Mouse (Mus musculus): ENCODE measurements at regions not wholly inside any gene's neighbourhood (a gene's known extent, or its start where the extent isn't known, plus 50 kb on each side); places are given as distances from the start of the nearest gene placed in this dataset.

- Histone ChIP-seq H3K27me3 (ENCODE audit: control insufficient read depth, insufficient read depth, low read length) (no peaks in the 10 kb centered on the region), H3K9ac (ENCODE audit: low read depth, low read length) (no peak overlapping the region), H3K4me3 (no peak overlapping the region), H3K4me1 (ENCODE audit: control insufficient read depth, insufficient read depth, low read length) (peaks cover 3% of the 10 kb centered on the region), H3K79me2 (replicated peaks; ENCODE audit: control insufficient read depth, insufficient read depth, low read length) (no peaks in the 10 kb centered on the region), H3K27ac (no peak overlapping the region), H3K36me3 (ENCODE audit: control insufficient read depth, insufficient read depth, low read length) (no peaks in the 10 kb centered on the region)
- no peak for DNase-seq
- intact Hi-C loops (cut with DNase I): no loop called here
- no peak for TF ChIP-seq POLR2A (IDR thresholded peaks at IDR 0.05; ENCODE audit: insufficient read depth, low read depth, low read length)
- TF ChIP-seq EP300 (IDR thresholded peaks at IDR 0.05; ENCODE audit: insufficient read depth, low read depth, low read length): no peak
- TF ChIP-seq CTCF (IDR thresholded peaks at IDR 0.05): no peak
- 55% methylated on average over 13 of the region's 13 CpGs for WGBS
Measured at GRCm38 (mm10) chr2:166237554-166238269, 82.2 kb upstream of the Sulf2 start.

GRCm38 (mm10) chr2:166236102-166236501, 80.6 kb upstream of the Sulf2 start:
- TF ChIP-seq EP300 (IDR thresholded peaks at IDR 0.05; ENCODE audit: insufficient read depth, low read depth, low read length) (no peak), POLR2A (IDR thresholded peaks at IDR 0.05; ENCODE audit: insufficient read depth, low read depth, low read length) (no peak), CTCF (IDR thresholded peaks at IDR 0.05) (no peak)
- no peak overlapping the region for H3K4me3 ChIP-seq
- H3K4me1 ChIP-seq (ENCODE audit: control insufficient read depth, insufficient read depth, low read length): peaks cover 3% of the 10 kb centered on the region
- intact Hi-C loops (cut with DNase I): no loop called here
- 88% methylated on average over 5 of the region's 5 CpGs for WGBS
- no peak for DNase-seq
- no peaks in the 10 kb centered on the region for H3K36me3 ChIP-seq (ENCODE audit: control insufficient read depth, insufficient read depth, low read length)
- H3K79me2 ChIP-seq (replicated peaks; ENCODE audit: control insufficient read depth, insufficient read depth, low read length): no peaks in the 10 kb centered on the region
- no peak overlapping the region for H3K27ac ChIP-seq
- no peak overlapping the region for H3K9ac ChIP-seq (ENCODE audit: low read depth, low read length)
- no peaks in the 10 kb centered on the region for H3K27me3 ChIP-seq (ENCODE audit: control insufficient read depth, insufficient read depth, low read length)

- Histone ChIP-seq H3K9ac (ENCODE audit: low read depth, low read length) (no peak overlapping the region), H3K27me3 (ENCODE audit: control insufficient read depth, insufficient read depth, low read length) (no peaks in the 10 kb centered on the region), H3K36me3 (ENCODE audit: control insufficient read depth, insufficient read depth, low read length) (no peaks in the 10 kb centered on the region), H3K4me3 (no peak overlapping the region), H3K4me1 (ENCODE audit: control insufficient read depth, insufficient read depth, low read length) (peaks cover 3% of the 10 kb centered on the region), H3K79me2 (replicated peaks; ENCODE audit: control insufficient read depth, insufficient read depth, low read length) (no peaks in the 10 kb centered on the region), H3K27ac (no peak overlapping the region)
- WGBS: 72% methylated on average over 7 of the region's 7 CpGs
- intact Hi-C loops (cut with DNase I): no loop called here
- DNase-seq: peak in 1 of 2 experiments; percentile 61
- TF ChIP-seq POLR2A (IDR thresholded peaks at IDR 0.05; ENCODE audit: insufficient read depth, low read depth, low read length) (no peak), CTCF (IDR thresholded peaks at IDR 0.05) (no peak), EP300 (IDR thresholded peaks at IDR 0.05; ENCODE audit: insufficient read depth, low read depth, low read length) (no peak)
Measured at GRCm38 (mm10) chr2:166234579-166235212, 79.2 kb upstream of the Sulf2 start.

- H3K27me3 ChIP-seq (ENCODE audit: control insufficient read depth, insufficient read depth, low read length): no peaks in the 10 kb centered on the region
- H3K4me1 ChIP-seq (ENCODE audit: control insufficient read depth, insufficient read depth, low read length): peaks cover 3% of the 10 kb centered on the region
- intact Hi-C loops (cut with DNase I): no loop called here
- H3K9ac ChIP-seq (ENCODE audit: low read depth, low read length): no peak overlapping the region
- DNase-seq: no peak
- no peak overlapping the region for H3K27ac ChIP-seq
- H3K4me3 ChIP-seq: no peak overlapping the region
- TF ChIP-seq EP300 (IDR thresholded peaks at IDR 0.05; ENCODE audit: insufficient read depth, low read depth, low read length): no peak
- TF ChIP-seq POLR2A (IDR thresholded peaks at IDR 0.05; ENCODE audit: insufficient read depth, low read depth, low read length): no peak
- no peak for TF ChIP-seq CTCF (IDR thresholded peaks at IDR 0.05)
- 76% methylated on average over 1 of the region's 1 CpGs for WGBS
- no peaks in the 10 kb centered on the region for H3K79me2 ChIP-seq (replicated peaks; ENCODE audit: control insufficient read depth, insufficient read depth, low read length)
- no peaks in the 10 kb centered on the region for H3K36me3 ChIP-seq (ENCODE audit: control insufficient read depth, insufficient read depth, low read length)
Measured at GRCm38 (mm10) chr2:166233246-166233645, 77.8 kb upstream of the Sulf2 start.

- intact Hi-C loops (cut with DNase I): no loop called here
- WGBS: 56% methylated on average over 3 of the region's 3 CpGs
- no peak overlapping the region for H3K27ac ChIP-seq
Measured at GRCm38 (mm10) chr2:166232376-166232775, 76.9 kb upstream of the Sulf2 start.

GRCm38 (mm10) chr2:166230617-166231016, 75.2 kb upstream of the Sulf2 start:
- H3K4me3 ChIP-seq: no peak overlapping the region
- TF ChIP-seq POLR2A (IDR thresholded peaks at IDR 0.05; ENCODE audit: insufficient read depth, low read depth, low read length): no peak
- no peak for TF ChIP-seq EP300 (IDR thresholded peaks at IDR 0.05; ENCODE audit: insufficient read depth, low read depth, low read length)
- no peak for TF ChIP-seq CTCF (IDR thresholded peaks at IDR 0.05)
- peaks cover 3% of the 10 kb centered on the region for H3K4me1 ChIP-seq (ENCODE audit: control insufficient read depth, insufficient read depth, low read length)
- no peaks in the 10 kb centered on the region for H3K36me3 ChIP-seq (ENCODE audit: control insufficient read depth, insufficient read depth, low read length)
- WGBS: 68% methylated on average over 6 of the region's 6 CpGs
- no peak overlapping the region for H3K9ac ChIP-seq (ENCODE audit: low read depth, low read length)
- H3K79me2 ChIP-seq (replicated peaks; ENCODE audit: control insufficient read depth, insufficient read depth, low read length): no peaks in the 10 kb centered on the region
- intact Hi-C loops (cut with DNase I): no loop called here
- no peak overlapping the region for H3K27ac ChIP-seq
- no peaks in the 10 kb centered on the region for H3K27me3 ChIP-seq (ENCODE audit: control insufficient read depth, insufficient read depth, low read length)
- DNase-seq: no peak

More at GRCm38 (mm10) chr2:166232376-166232775, 76.9 kb upstream of the Sulf2 start:
- Histone ChIP-seq H3K9ac (ENCODE audit: low read depth, low read length) (no peak overlapping the region), H3K27me3 (ENCODE audit: control insufficient read depth, insufficient read depth, low read length) (no peaks in the 10 kb centered on the region), H3K4me1 (ENCODE audit: control insufficient read depth, insufficient read depth, low read length) (peaks cover 3% of the 10 kb centered on the region), H3K4me3 (no peak overlapping the region), H3K36me3 (ENCODE audit: control insufficient read depth, insufficient read depth, low read length) (no peaks in the 10 kb centered on the region), H3K79me2 (replicated peaks; ENCODE audit: control insufficient read depth, insufficient read depth, low read length) (no peaks in the 10 kb centered on the region)
- no peak for TF ChIP-seq CTCF (IDR thresholded peaks at IDR 0.05)
- no peak for TF ChIP-seq POLR2A (IDR thresholded peaks at IDR 0.05; ENCODE audit: insufficient read depth, low read depth, low read length)
- no peak for TF ChIP-seq EP300 (IDR thresholded peaks at IDR 0.05; ENCODE audit: insufficient read depth, low read depth, low read length)
- DNase-seq: no peak

All from heart, adult 2 months (tissue).